Mouse (Mus musculus): ENCODE measurements around the gene Abhd17a. TPM values are rescaled to one million over a fixed set of nuclear protein-coding genes. Genes with fewer than 3 reads are reported as not detected.
"Not testable (repeated sequence)": the region's sequence is repeated elsewhere in the genome, so short reads cannot be mapped to it uniquely, and the experiment has no call there.

Abhd17a gene
- polyA plus RNA-seq, 1 experiment from 2014 or later: 86.5 TPM

GRCm38 (mm10) chr10:80609269-80609924 is 19.3 kb upstream of the Abhd17a start:
- Histone ChIP-seq H3K4me3 (ENCODE audit: low read length) (no peak overlapping the region), H3K9me3 (ENCODE audit: low read length) (no peaks in the 10 kb centered on the region), H3K9ac (replicated peaks; ENCODE audit: low read length) (no peak overlapping the region), H3K36me3 (ENCODE audit: insufficient read depth, low read length) (peaks cover 49% of the 10 kb centered on the region), H3K27me3 (ENCODE audit: insufficient read depth, low read length) (no peaks in the 10 kb centered on the region), H3K4me1 (ENCODE audit: insufficient read depth, low read length) (no peaks in the 10 kb centered on the region), H3K4me2 (replicated peaks; ENCODE audit: low read depth, low read length) (no peak overlapping the region), H3K27ac (ENCODE audit: low read length) (no peak overlapping the region)
- ATAC-seq (ENCODE audit: low FRiP score, low TSS enrichment): no peak
- WGBS: 93% methylated on average over 10 of the region's 10 CpGs

GRCm38 (mm10) chr10:80608435-80608834 is 18.3 kb upstream of the Abhd17a start:
- H3K27me3 ChIP-seq (ENCODE audit: insufficient read depth, low read length): no peaks in the 10 kb centered on the region
- H3K4me1 ChIP-seq (ENCODE audit: insufficient read depth, low read length): peaks cover 9% of the 10 kb centered on the region
- no peak overlapping the region for H3K4me3 ChIP-seq (ENCODE audit: low read length)
- no peaks in the 10 kb centered on the region for H3K9me3 ChIP-seq (ENCODE audit: low read length)
- no peak overlapping the region for H3K4me2 ChIP-seq (replicated peaks; ENCODE audit: low read depth, low read length)
- no peak for ATAC-seq (ENCODE audit: low FRiP score, low TSS enrichment)
- no peak overlapping the region for H3K27ac ChIP-seq (ENCODE audit: low read length)
- no peak overlapping the region for H3K9ac ChIP-seq (replicated peaks; ENCODE audit: low read length)
- 83% methylated on average over 3 of the region's 3 CpGs for WGBS
- H3K36me3 ChIP-seq (ENCODE audit: insufficient read depth, low read length): peaks cover 49% of the 10 kb centered on the region

GRCm38 (mm10) chr10:80606737-80607350 is 16.7 kb upstream of the Abhd17a start:
- ATAC-seq (ENCODE audit: low FRiP score, low TSS enrichment): no peak
- Histone ChIP-seq H3K36me3 (ENCODE audit: insufficient read depth, low read length) (peaks cover 40% of the 10 kb centered on the region), H3K27me3 (ENCODE audit: insufficient read depth, low read length) (no peaks in the 10 kb centered on the region), H3K4me3 (ENCODE audit: low read length) (no peak overlapping the region), H3K27ac (ENCODE audit: low read length) (no peak overlapping the region), H3K4me2 (replicated peaks; ENCODE audit: low read depth, low read length) (no peak overlapping the region), H3K9me3 (ENCODE audit: low read length) (no peaks in the 10 kb centered on the region), H3K4me1 (ENCODE audit: insufficient read depth, low read length) (peaks cover 18% of the 10 kb centered on the region), H3K9ac (replicated peaks; ENCODE audit: low read length) (no peak overlapping the region)
- WGBS: 92% methylated on average over 34 of the region's 34 CpGs

- Histone ChIP-seq H3K4me2 (replicated peaks; ENCODE audit: low read depth, low read length) (no peak overlapping the region), H3K27me3 (ENCODE audit: insufficient read depth, low read length) (no peaks in the 10 kb centered on the region), H3K27ac (ENCODE audit: low read length) (no peak overlapping the region), H3K9me3 (ENCODE audit: low read length) (no peaks in the 10 kb centered on the region), H3K4me1 (ENCODE audit: insufficient read depth, low read length) (peaks cover 18% of the 10 kb centered on the region), H3K9ac (replicated peaks; ENCODE audit: low read length) (no peak overlapping the region), H3K4me3 (ENCODE audit: low read length) (no peak overlapping the region), H3K36me3 (ENCODE audit: insufficient read depth, low read length) (peaks cover 37% of the 10 kb centered on the region)
- ATAC-seq (ENCODE audit: low FRiP score, low TSS enrichment): no peak
- WGBS: 90% methylated on average over 23 of the region's 23 CpGs
Observed at GRCm38 (mm10) chr10:80606306-80606705, 16.2 kb upstream of the Abhd17a start.

- H3K27ac ChIP-seq (ENCODE audit: low read length); H3K4me2 ChIP-seq (replicated peaks; ENCODE audit: low read depth, low read length); H3K27me3 ChIP-seq (ENCODE audit: insufficient read depth, low read length); H3K4me3 ChIP-seq (ENCODE audit: low read length); ATAC-seq (ENCODE audit: low FRiP score, low TSS enrichment); H3K9ac ChIP-seq (replicated peaks; ENCODE audit: low read length); H3K9me3 ChIP-seq (ENCODE audit: low read length): not testable (repeated sequence)
- Histone ChIP-seq H3K36me3 (ENCODE audit: insufficient read depth, low read length) (peaks cover 36% of the 10 kb centered on the region), H3K4me1 (ENCODE audit: insufficient read depth, low read length) (peaks cover 18% of the 10 kb centered on the region)
- 85% methylated on average over 3 of the region's 4 CpGs for WGBS
Observed at GRCm38 (mm10) chr10:80605721-80606120, 15.6 kb upstream of the Abhd17a start, which contains the start of gene Gm49322. Gene Gm49322 (plus strand): TSS chr10:80606021.

- no peak overlapping the region for H3K9ac ChIP-seq (replicated peaks; ENCODE audit: low read length)
- H3K4me3 ChIP-seq (ENCODE audit: low read length): no peak overlapping the region
- no peaks in the 10 kb centered on the region for H3K27me3 ChIP-seq (ENCODE audit: insufficient read depth, low read length)
- H3K36me3 ChIP-seq (ENCODE audit: insufficient read depth, low read length): peaks cover 35% of the 10 kb centered on the region
- no peaks in the 10 kb centered on the region for H3K9me3 ChIP-seq (ENCODE audit: low read length)
- peaks cover 18% of the 10 kb centered on the region for H3K4me1 ChIP-seq (ENCODE audit: insufficient read depth, low read length)
- no peak overlapping the region for H3K27ac ChIP-seq (ENCODE audit: low read length)
- WGBS: 96% methylated on average over 2 of the region's 2 CpGs
- no peak overlapping the region for H3K4me2 ChIP-seq (replicated peaks; ENCODE audit: low read depth, low read length)
- ATAC-seq (ENCODE audit: low FRiP score, low TSS enrichment): no peak
Observed at GRCm38 (mm10) chr10:80604988-80605387, 14.8 kb upstream of the Abhd17a start.

GRCm38 (mm10) chr10:80604001-80604509 is 13.9 kb upstream of the Abhd17a start:
- H3K36me3 ChIP-seq (ENCODE audit: insufficient read depth, low read length): peaks cover 31% of the 10 kb centered on the region
- H3K4me3 ChIP-seq (ENCODE audit: low read length): peak overlapping the region; percentile 87
- H3K9ac ChIP-seq (replicated peaks; ENCODE audit: low read length): peak overlapping the region; percentile 78
- H3K9me3 ChIP-seq (ENCODE audit: low read length): no peaks in the 10 kb centered on the region
- no peak for ATAC-seq (ENCODE audit: low FRiP score, low TSS enrichment)
- H3K27me3 ChIP-seq (ENCODE audit: insufficient read depth, low read length): no peaks in the 10 kb centered on the region
- 94% methylated on average over 7 of the region's 7 CpGs for WGBS
- H3K27ac ChIP-seq (ENCODE audit: low read length): no peak overlapping the region
- H3K4me1 ChIP-seq (ENCODE audit: insufficient read depth, low read length): peaks cover 18% of the 10 kb centered on the region
- peak overlapping the region; percentile 88 for H3K4me2 ChIP-seq (replicated peaks; ENCODE audit: low read depth, low read length)

GRCm38 (mm10) chr10:80603364-80603763 is 13.2 kb upstream of the Abhd17a start:
- peaks cover 24% of the 10 kb centered on the region for H3K36me3 ChIP-seq (ENCODE audit: insufficient read depth, low read length)
- H3K27ac ChIP-seq (ENCODE audit: low read length): peak overlapping the region; percentile 89
- H3K4me1 ChIP-seq (ENCODE audit: insufficient read depth, low read length): peaks cover 18% of the 10 kb centered on the region
- H3K27me3 ChIP-seq (ENCODE audit: insufficient read depth, low read length): no peaks in the 10 kb centered on the region
- 30% methylated on average over 7 of the region's 7 CpGs for WGBS
- peak overlapping the region; percentile 88 for H3K4me2 ChIP-seq (replicated peaks; ENCODE audit: low read depth, low read length)
- no peaks in the 10 kb centered on the region for H3K9me3 ChIP-seq (ENCODE audit: low read length)
- no peak for ATAC-seq (ENCODE audit: low FRiP score, low TSS enrichment)
- peak overlapping the region; percentile 87 for H3K4me3 ChIP-seq (ENCODE audit: low read length)
- peak overlapping the region; percentile 78 for H3K9ac ChIP-seq (replicated peaks; ENCODE audit: low read length)

- under 1% methylated on average over 54 of the region's 54 CpGs for WGBS
- Histone ChIP-seq H3K4me2 (replicated peaks; ENCODE audit: low read depth, low read length) (peak within 1 kb of the TSS; percentile 88), H3K27me3 (ENCODE audit: insufficient read depth, low read length) (no peaks in the 10 kb centered on the region), H3K4me3 (ENCODE audit: low read length) (peak within 1 kb of the TSS; percentile 87), H3K36me3 (ENCODE audit: insufficient read depth, low read length) (peaks cover 19% of the 10 kb centered on the region), H3K27ac (ENCODE audit: low read length) (peak within 1 kb of the TSS; percentile 89), H3K4me1 (ENCODE audit: insufficient read depth, low read length) (peaks cover 18% of the 10 kb centered on the region), H3K9ac (replicated peaks; ENCODE audit: low read length) (peak within 1 kb of the TSS; percentile 78), H3K9me3 (ENCODE audit: low read length) (no peaks in the 10 kb centered on the region)
- ATAC-seq (ENCODE audit: low FRiP score, low TSS enrichment): peak; percentile 95
Observed at GRCm38 (mm10) chr10:80602698-80603325, 12.7 kb upstream of the Abhd17a start, which contains the start of the genes Scamp4 and Adat3. Gene Scamp4 (plus strand): TSS chr10:80602872. Gene Adat3 (plus strand): TSS chr10:80602880.

All from kidney, embryonic 16.5 days (tissue).